ENCODE assay signal across 8 mouse cellular contexts in the genomic region with DNA sequence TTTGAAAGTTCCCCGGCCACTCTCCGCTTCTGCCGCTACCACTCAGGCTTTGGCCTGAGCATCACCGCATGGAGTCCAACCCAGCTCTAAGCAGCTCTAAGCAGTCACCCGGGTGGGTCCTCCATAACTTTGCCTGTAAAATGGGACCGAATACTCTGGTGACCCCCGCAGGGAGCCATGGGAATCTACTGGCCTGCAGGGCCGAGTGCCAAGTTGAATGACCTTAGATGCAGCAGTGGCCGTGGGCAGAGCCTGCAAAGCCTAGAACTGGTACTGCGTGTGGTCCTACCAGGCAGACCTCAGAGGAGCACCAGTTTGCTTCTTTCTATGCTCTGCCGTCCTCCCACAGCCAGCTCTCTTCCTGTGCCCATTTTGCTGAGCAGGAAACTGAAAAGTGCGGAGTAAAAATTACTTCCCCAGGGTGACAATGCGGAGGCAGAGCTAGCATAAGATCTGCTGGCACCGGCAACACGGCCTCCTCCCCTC. TPM values are rescaled to one million over a fixed set of nuclear protein-coding genes. Genes with fewer than 3 reads are reported as not detected.
DNase-seq lines count a peak whose midpoint lies in the region; ATAC-seq lines count a peak whose summit lies in the region.

No protein-coding gene starts in this region.

- peak; percentile 12 to 20 for DNase-seq in lung, adult 18-20 months
- no peak for DNase-seq in lung, postnatal 25 days (ENCODE audit: low spot score)
- peak; percentile 81 for DNase-seq in adrenal gland, postnatal 14 days
- DNase-seq in forebrain, embryonic 10.5 days (ENCODE audit: extremely low spot score, low spot score), result peak; percentile 37
- DNase-seq in induced T-regulatory cell, adult 2 months (ENCODE audit: low read depth), result peak; percentile 77
- no peak for DNase-seq in adipocyte (ENCODE audit: low spot score)

- H3K27me3 ChIP-seq in forebrain, embryonic 10.5 days (ENCODE audit: poor library complexity, severe bottlenecking), result peaks cover 67% of the 10 kb centered on the region
- peaks cover 28% of the 10 kb centered on the region for H3K27me3 ChIP-seq in liver, embryonic 15.5 days
- peaks cover 39% of the 10 kb centered on the region for H3K27me3 ChIP-seq in neural tube, embryonic 13.5 days

- WGBS in forebrain, embryonic 10.5 days, result 2% methylated on average over 15 of the region's 15 CpGs
- WGBS in liver, embryonic 15.5 days (ENCODE audit: insufficient replicate concordance), result 3% methylated on average over 15 of the region's 15 CpGs
- 5% methylated on average over 15 of the region's 15 CpGs for WGBS in neural tube, embryonic 13.5 days

- peaks cover 25% of the 10 kb centered on the region for H3K4me1 ChIP-seq in forebrain, embryonic 10.5 days
- H3K4me1 ChIP-seq in liver, embryonic 15.5 days (replicated peaks), result peaks cover 6% of the 10 kb centered on the region
- peaks cover 22% of the 10 kb centered on the region for H3K4me1 ChIP-seq in neural tube, embryonic 13.5 days (replicated peaks)

- peak overlapping the region; percentile 65 for H3K4me3 ChIP-seq in forebrain, embryonic 10.5 days
- peak overlapping the region; percentile 58 for H3K4me3 ChIP-seq in liver, embryonic 15.5 days (replicated peaks)
- H3K4me3 ChIP-seq in neural tube, embryonic 13.5 days, result peak overlapping the region; percentile 59

- peak overlapping the region; percentile 59 for H3K27ac ChIP-seq in forebrain, embryonic 10.5 days
- peak overlapping the region; percentile 65 for H3K27ac ChIP-seq in liver, embryonic 15.5 days (replicated peaks)
- H3K27ac ChIP-seq in neural tube, embryonic 13.5 days (replicated peaks), result no peak overlapping the region

- ATAC-seq in liver, embryonic 15.5 days (ENCODE audit: insufficient read depth), result no peak
- peak; percentile 51 for ATAC-seq in neural tube, embryonic 13.5 days (ENCODE audit: low read depth)

- peak overlapping the region; percentile 39; the same call in 1 of the 2 replicates for H3K9ac ChIP-seq in liver, embryonic 15.5 days
- peak overlapping the region; percentile 73 for H3K9ac ChIP-seq in neural tube, embryonic 13.5 days

- no peaks in the 10 kb centered on the region for H3K36me3 ChIP-seq in forebrain, embryonic 10.5 days (replicated peaks)
- H3K36me3 ChIP-seq in liver, embryonic 15.5 days (replicated peaks), result no peaks in the 10 kb centered on the region
- H3K36me3 ChIP-seq in neural tube, embryonic 13.5 days, result no peaks in the 10 kb centered on the region

- peak overlapping the region; percentile 78 for H3K4me2 ChIP-seq in liver, embryonic 15.5 days
- peak overlapping the region; percentile 100 for H3K4me2 ChIP-seq in neural tube, embryonic 13.5 days

- H3K9me3 ChIP-seq in forebrain, embryonic 10.5 days, result no peaks in the 10 kb centered on the region
- H3K9me3 ChIP-seq in liver, embryonic 15.5 days (replicated peaks), result no peaks in the 10 kb centered on the region
- H3K9me3 ChIP-seq in neural tube, embryonic 13.5 days, result no peaks in the 10 kb centered on the region

RNA-seq across cellular contexts. Expression of a gene that starts 0.9 kb away (rescaled TPM):
- total RNA-seq in adrenal gland, postnatal 14 days (2021), result 136 and 152 TPM in 2 replicates
- 15.5 and 17.0 TPM in 2 replicates for polyA plus RNA-seq in forebrain, embryonic 10.5 days (2016; fragmentation: Nextera tagmentation; extraction: Ambion mirVana)
- 4.6 and 5.8 TPM in 2 replicates for polyA plus RNA-seq in liver, embryonic 15.5 days (2015; fragmentation: Nextera tagmentation; extraction: Ambion mirVana)
- 27.2 and 29.4 TPM in 2 replicates for polyA plus RNA-seq in neural tube, embryonic 13.5 days (2015; fragmentation: Nextera tagmentation; extraction: Ambion mirVana)

RNA-seq across cellular contexts. Expression of a gene that starts 50.9 kb away (rescaled TPM):
- total RNA-seq in adrenal gland, postnatal 14 days (2021), result 121 and 145 TPM in 2 replicates
- 203 and 213 TPM in 2 replicates for polyA plus RNA-seq in forebrain, embryonic 10.5 days (2016; fragmentation: Nextera tagmentation; extraction: Ambion mirVana)
- polyA plus RNA-seq in liver, embryonic 15.5 days (2015; fragmentation: Nextera tagmentation; extraction: Ambion mirVana), result 49.8 and 52.4 TPM in 2 replicates
- 131 and 136 TPM in 2 replicates for polyA plus RNA-seq in neural tube, embryonic 13.5 days (2015; fragmentation: Nextera tagmentation; extraction: Ambion mirVana)

Comparison
In these comparisons a context has a peak if more than half of its experiments do, and no peak if none do; other contexts are left out.
1. DNase-seq: peak in lung, adult 18-20 months (2 of 2), adrenal gland, postnatal 14 days (single experiment), forebrain, embryonic 10.5 days (single experiment) and induced T-regulatory cell, adult 2 months (single experiment); none in lung, postnatal 25 days (single experiment) and adipocyte (single experiment).
2. Peak in every context shown above with its lines, with median percentiles within 50 percentile points of each other: H3K4me3 ChIP-seq.